ENCODE assay signal across 24 mouse cellular contexts in genomic region chr1:62019743-62020142, GRCm38 (mm10).
DNase-seq lines count a peak whose midpoint lies in the region; ATAC-seq and TF ChIP-seq lines count a peak whose summit lies in the region.
"Had no signal": no experiment of that assay in that cellular context is flagged by ENCODE, and none has a peak within 500 bp of the region (broad histone marks: within the 10 kb centered on the region; RNA-seq: fewer than 3 reads in every experiment).

No protein-coding gene starts in this region.

- no peak for TF ChIP-seq POLR2A in liver, adult 2 months (IDR thresholded peaks at IDR 0.05; ENCODE audit: extremely low read depth, insufficient read depth, low read length)

- no peak overlapping the region for H3K27ac ChIP-seq in liver, adult 2 months (replicated peaks; ENCODE audit: insufficient read depth, low read depth, low read length)
- no peak overlapping the region for H3K27ac ChIP-seq in liver, embryonic 12.5 days
- H3K27ac ChIP-seq in limb, embryonic 10.5 days, result 0 out of 2 replicates have a peak overlapping the region, but pooled peaks have one; percentile 68
- H3K27ac ChIP-seq: embryonic facial prominence, embryonic 12.5 days; embryonic facial prominence, embryonic 15.5 days; heart, adult 2 months; hindbrain, embryonic 14.5 days; hindbrain, postnatal 0 days had no signal

- H3K27me3 ChIP-seq in liver, adult 2 months (ENCODE audit: control insufficient read depth, insufficient read depth, low read length), result no peaks in the 10 kb centered on the region
- H3K27me3 ChIP-seq in liver, embryonic 12.5 days (replicated peaks), result no peaks in the 10 kb centered on the region
- no peaks in the 10 kb centered on the region for H3K27me3 ChIP-seq in limb, embryonic 10.5 days (ENCODE audit: low read depth, poor library complexity, severe bottlenecking)
- H3K27me3 ChIP-seq: CH12.LX; embryonic facial prominence, embryonic 12.5 days; embryonic facial prominence, embryonic 15.5 days; Patski had no signal

- no peak overlapping the region for H3K9ac ChIP-seq in liver, adult 2 months (ENCODE audit: low read depth, low read length)
- no peak overlapping the region for H3K9ac ChIP-seq in liver, embryonic 12.5 days
- H3K9ac ChIP-seq: embryonic facial prominence, embryonic 12.5 days; embryonic facial prominence, embryonic 15.5 days; forebrain, postnatal 0 days; hindbrain, embryonic 14.5 days had no signal

- H3K9me3 ChIP-seq in liver, embryonic 12.5 days (replicated peaks), result no peaks in the 10 kb centered on the region
- no peaks in the 10 kb centered on the region for H3K9me3 ChIP-seq in limb, embryonic 10.5 days (replicated peaks)
- H3K9me3 ChIP-seq: embryonic facial prominence, embryonic 12.5 days; embryonic facial prominence, embryonic 15.5 days; G1E had no signal

- 0 out of 2 replicates have a peak, but pooled peaks have one; percentile 4 for TF ChIP-seq CTCF in liver, adult 2 months (IDR thresholded peaks at IDR 0.05; ENCODE audit: low read depth, low read length)

- peaks cover 8% of the 10 kb centered on the region; the same call in 1 of the 2 replicates for H3K4me1 ChIP-seq in liver, adult 2 months (ENCODE audit: control insufficient read depth, insufficient read depth, low read length)
- no peaks in the 10 kb centered on the region for H3K4me1 ChIP-seq in liver, embryonic 12.5 days
- H3K4me1 ChIP-seq in limb, embryonic 10.5 days, result peaks cover 61% of the 10 kb centered on the region
- H3K4me1 ChIP-seq: embryonic facial prominence, embryonic 15.5 days had no signal

- H3K36me3 ChIP-seq in liver, adult 2 months (ENCODE audit: control insufficient read depth, insufficient read depth, low read length), result no peaks in the 10 kb centered on the region
- H3K36me3 ChIP-seq in liver, embryonic 12.5 days, result no peaks in the 10 kb centered on the region
- H3K36me3 ChIP-seq in limb, embryonic 10.5 days, result no peaks in the 10 kb centered on the region
- H3K36me3 ChIP-seq: embryonic facial prominence, embryonic 12.5 days; embryonic facial prominence, embryonic 15.5 days; G1E had no signal

- peak; percentile 55 for DNase-seq in embryo, embryonic 10 days (ENCODE audit: low spot score)
- no peak for DNase-seq in embryo, embryonic 9.5 days (ENCODE audit: extremely low spot score)
- peak; percentile 64 for DNase-seq in liver, adult 2 months (ENCODE audit: extremely low read depth, low read depth, low spot score)
- DNase-seq in limb, embryonic 10.5 days (ENCODE audit: low spot score), result no peak
- no peak for DNase-seq in spleen, postnatal 14 days (ENCODE audit: low spot score in 2 of 2)
- DNase-seq: adrenal gland, postnatal 10 days; adrenal gland, postnatal 36 days; cerebellum, adult 18-20 months; cerebellum, adult 9-10 months; cerebellum, postnatal 14 days; forebrain, postnatal 0 days; gastrocnemius, postnatal 36 days; heart, adult 2 months had no signal

- no peak for ATAC-seq in liver, embryonic 12.5 days
- no peak for ATAC-seq in CD4-positive, CD25-positive, alpha-beta regulatory T cell, adult 4 months
- ATAC-seq: forebrain, embryonic 14.5 days; forebrain, postnatal 0 days; hindbrain, postnatal 0 days; Patski had no signal

- no peak overlapping the region for H3K4me3 ChIP-seq in liver, adult 2 months (ENCODE audit: insufficient read depth, low read depth, low read length)
- no peak overlapping the region for H3K4me3 ChIP-seq in liver, embryonic 12.5 days
- no peak overlapping the region for H3K4me3 ChIP-seq in limb, embryonic 10.5 days
- H3K4me3 ChIP-seq: embryonic facial prominence, embryonic 12.5 days; embryonic facial prominence, embryonic 15.5 days; heart, adult 2 months had no signal

- H3K4me2 ChIP-seq in liver, embryonic 12.5 days, result no peak overlapping the region
- H3K4me2 ChIP-seq: embryonic facial prominence, embryonic 12.5 days; embryonic facial prominence, embryonic 15.5 days; heart, embryonic 11.5 days; hindbrain, embryonic 14.5 days had no signal

- no peaks in the 10 kb centered on the region for H3K79me2 ChIP-seq in liver, adult 2 months (ENCODE audit: control insufficient read depth, insufficient read depth, low read length)

Comparison
In these comparisons a context has a peak if more than half of its experiments do, and no peak if none do; other contexts are left out.
1. DNase-seq: peak in embryo, embryonic 10 days (single experiment) and liver, adult 2 months (single experiment); none in embryo, embryonic 9.5 days (single experiment), limb, embryonic 10.5 days (single experiment) and spleen, postnatal 14 days (0 of 2).